Mouse (Mus musculus): ENCODE measurements at regions not wholly inside any gene's neighbourhood (a gene's known extent, or its start where the extent isn't known, plus 50 kb on each side); places are given as distances from the start of the nearest gene placed in this dataset.

DNA sequence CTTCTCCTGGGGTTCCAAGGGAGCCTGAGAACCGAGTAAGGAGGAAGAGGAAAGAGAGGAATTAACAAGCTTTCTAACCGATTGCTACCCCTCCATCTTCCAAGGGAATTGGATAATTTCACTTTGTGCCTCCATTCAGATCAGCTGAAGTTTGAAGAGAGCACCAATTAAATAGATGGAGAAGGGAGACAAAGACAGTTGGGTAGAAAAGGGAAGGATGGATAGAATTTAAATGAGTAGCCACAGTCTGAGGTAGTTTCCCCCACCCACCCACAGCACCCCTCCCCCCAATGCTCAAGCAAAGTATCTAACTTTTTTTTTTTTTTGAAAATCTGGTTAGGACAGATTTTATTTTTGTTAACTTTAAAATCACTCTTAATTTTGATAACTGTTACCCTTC, 87.2 kb upstream of the Slc7a11 start:
- no peak for DNase-seq (ENCODE audit: low read depth)

DNA sequence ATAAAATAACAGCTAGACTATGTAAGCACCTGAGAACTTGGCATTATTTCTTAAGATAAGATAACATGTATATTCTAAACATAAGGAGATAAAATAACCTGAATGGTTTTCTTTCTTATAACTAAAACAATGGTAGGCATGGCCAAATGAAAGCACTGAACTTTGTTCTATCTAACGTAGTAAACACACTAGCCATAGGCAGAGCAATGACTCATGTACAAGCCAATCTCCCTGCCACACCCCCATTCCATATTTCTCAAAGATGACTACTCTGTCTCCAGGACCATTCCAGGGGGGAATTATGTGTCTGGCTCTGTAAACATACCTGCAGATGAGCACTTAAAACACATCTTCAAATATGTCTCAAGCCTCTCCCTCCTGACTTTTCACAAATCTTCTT, 80.6 kb upstream of the Slc7a11 start:
- no peak for DNase-seq (ENCODE audit: low read depth)

DNA sequence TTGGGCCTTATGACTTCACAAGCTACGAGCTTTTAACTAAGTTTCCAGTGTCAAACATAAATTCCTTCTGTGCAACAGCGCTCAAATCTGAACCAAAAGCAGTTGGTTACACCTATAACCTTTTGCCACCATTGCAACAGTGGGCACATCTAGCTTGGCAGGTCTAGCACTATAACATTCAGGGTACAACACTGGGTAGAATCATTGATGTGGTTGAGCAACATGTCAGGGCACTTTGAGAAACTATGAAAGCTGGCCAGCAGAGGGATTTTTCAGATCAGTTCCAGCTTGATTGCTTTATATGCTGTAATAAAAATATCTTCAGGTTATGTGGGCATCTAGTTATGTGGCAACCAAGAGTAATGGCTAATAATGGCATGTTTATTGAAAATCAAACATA, 63.8 kb upstream of the Slc7a11 start:
- DNase-seq (ENCODE audit: low read depth) = no peak

All from 416B (cell line).